Mouse (Mus musculus) embryo, embryonic 10.5 days (tissue): ENCODE measurements around the gene Armc2.

Source experiments
- DNase-seq: peaks from one replicate; pipeline ENCODE4 v3.0.0-alpha.2; 2015; ENCODE audit warnings: low spot score

Armc2 gene

GRCm38 (mm10) chr10:41907473-41907872 lies 110.8 kb downstream of the Armc2 start:
- DNase-seq, result no peak

- no peak for DNase-seq
Measured at GRCm38 (mm10) chr10:41901864-41902263, 116.4 kb downstream of the Armc2 start.

- no peak for DNase-seq
Measured at GRCm38 (mm10) chr10:41901456-41901855, 116.8 kb downstream of the Armc2 start.

GRCm38 (mm10) chr10:41896865-41897264 lies 121.4 kb downstream of the Armc2 start:
- DNase-seq, result no peak

- no peak for DNase-seq
Measured at GRCm38 (mm10) chr10:41896425-41896824, 121.8 kb downstream of the Armc2 start.

- peak; percentile 36 for DNase-seq
Measured at GRCm38 (mm10) chr10:41893433-41894411, 124.5 kb downstream of the Armc2 start.

- DNase-seq, result no peak
Measured at GRCm38 (mm10) chr10:41891312-41891711, 126.9 kb downstream of the Armc2 start.

- no peak for DNase-seq
Measured at GRCm38 (mm10) chr10:41890537-41890936, 127.7 kb downstream of the Armc2 start.

- no peak for DNase-seq
Measured at GRCm38 (mm10) chr10:41889566-41889965, 128.7 kb downstream of the Armc2 start.

- peak; percentile 53 for DNase-seq
Measured at GRCm38 (mm10) chr10:41888365-41888941, 129.8 kb downstream of the Armc2 start.

GRCm38 (mm10) chr10:41887080-41887821 lies 131.0 kb downstream of the Armc2 start:
- DNase-seq, result peak; percentile 98

GRCm38 (mm10) chr10:41883741-41884575 lies 134.3 kb downstream of the Armc2 start:
- DNase-seq, result no peak

GRCm38 (mm10) chr10:41881438-41881837 lies 136.8 kb downstream of the Armc2 start:
- peak; percentile 30 for DNase-seq

GRCm38 (mm10) chr10:41880777-41881176 lies 137.5 kb downstream of the Armc2 start:
- DNase-seq, result no peak

- no peak for DNase-seq
Measured at GRCm38 (mm10) chr10:41880206-41880605, 138.0 kb downstream of the Armc2 start.

GRCm38 (mm10) chr10:41879675-41880074 lies 138.6 kb downstream of the Armc2 start:
- no peak for DNase-seq

GRCm38 (mm10) chr10:41878344-41878743 lies 139.9 kb downstream of the Armc2 start:
- no peak for DNase-seq

GRCm38 (mm10) chr10:41875624-41876023 lies 142.6 kb downstream of the Armc2 start:
- no peak for DNase-seq

- no peak for DNase-seq
Measured at GRCm38 (mm10) chr10:41871564-41871963, 146.7 kb downstream of the Armc2 start.

- no peak for DNase-seq
Measured at GRCm38 (mm10) chr10:41870101-41870500, 148.1 kb downstream of the Armc2 start.

GRCm38 (mm10) chr10:41867956-41868355 lies 150.3 kb downstream of the Armc2 start:
- DNase-seq, result no peak

GRCm38 (mm10) chr10:41866838-41867154 lies 151.4 kb downstream of the Armc2 start:
- no peak for DNase-seq
